Mouse (Mus musculus): Measurements from ENCODE around the gene Hist1h3a.
"Not testable (repeated sequence)": the region's sequence is repeated elsewhere in the genome, so short reads cannot be mapped to it uniquely, and the experiment has no call there.

Gene Hist1h3a

DNA sequence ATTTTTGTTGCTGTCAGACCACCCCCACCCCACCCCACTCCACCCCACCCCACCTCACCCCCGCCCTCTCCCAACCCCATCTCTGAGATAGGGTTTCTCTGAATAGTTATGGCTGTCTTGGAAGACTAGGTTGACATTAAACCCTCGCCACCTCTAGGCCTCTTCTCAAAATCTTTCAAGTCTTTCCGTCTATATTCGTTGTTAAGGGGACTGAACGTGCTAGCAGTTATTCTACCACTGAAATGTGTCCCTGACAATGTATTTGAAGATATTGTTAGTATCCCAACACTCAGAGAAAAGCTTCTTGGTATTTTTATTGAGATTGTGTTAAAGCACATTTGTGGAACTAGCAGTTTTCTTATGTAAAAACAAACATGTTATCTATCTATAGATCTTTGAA, 21.3 kb downstream of the Hist1h3a start:
- DNase-seq (ENCODE audit: low spot score): no peak

DNA sequence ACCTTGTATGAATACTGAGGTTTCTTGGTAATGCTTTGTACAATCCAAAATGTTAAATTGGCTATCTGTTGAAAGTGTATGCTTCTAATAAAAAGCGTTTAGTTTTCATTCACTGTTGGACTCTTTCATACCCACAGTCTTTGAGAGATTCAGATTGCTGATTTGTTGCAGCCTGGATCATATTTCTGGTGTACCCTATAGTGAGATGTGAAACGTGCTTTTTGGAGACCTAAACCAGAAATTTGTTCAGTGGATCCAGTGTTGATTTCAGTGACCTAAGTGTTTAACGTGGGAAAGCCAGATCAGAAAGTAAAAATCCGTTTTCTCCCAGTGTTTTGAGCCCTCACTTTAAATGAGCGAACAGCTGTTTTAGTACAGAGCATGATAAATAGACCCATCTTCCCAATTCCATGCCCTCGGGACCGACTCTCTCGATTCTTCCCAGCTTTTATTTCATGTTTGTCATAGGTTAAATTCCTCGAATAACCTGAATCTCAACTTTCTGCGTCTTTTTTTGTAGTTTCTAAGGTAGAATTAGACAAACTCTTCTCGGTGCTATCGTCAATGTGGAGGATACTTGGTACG, 21.8 kb downstream of the Hist1h3a start:
- no peak for DNase-seq (ENCODE audit: low spot score)

DNA sequence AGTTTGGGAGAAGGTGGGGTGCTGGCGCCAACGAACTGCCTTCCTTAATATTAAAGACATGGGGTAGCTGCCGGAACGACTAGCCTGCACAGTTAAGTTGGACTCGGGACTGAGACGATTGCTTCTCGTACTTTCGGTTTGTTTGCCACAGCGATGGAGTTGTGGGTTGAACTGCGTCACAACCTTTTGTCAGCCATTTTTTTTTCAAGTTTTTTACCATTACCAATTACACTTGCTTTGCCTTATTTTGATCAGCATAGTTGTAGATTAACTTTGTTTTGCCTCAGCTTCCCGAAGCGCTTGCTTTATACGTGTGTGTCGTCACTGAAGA, 22.3 kb downstream of the Hist1h3a start:
- no peak for DNase-seq (ENCODE audit: low spot score)

DNA sequence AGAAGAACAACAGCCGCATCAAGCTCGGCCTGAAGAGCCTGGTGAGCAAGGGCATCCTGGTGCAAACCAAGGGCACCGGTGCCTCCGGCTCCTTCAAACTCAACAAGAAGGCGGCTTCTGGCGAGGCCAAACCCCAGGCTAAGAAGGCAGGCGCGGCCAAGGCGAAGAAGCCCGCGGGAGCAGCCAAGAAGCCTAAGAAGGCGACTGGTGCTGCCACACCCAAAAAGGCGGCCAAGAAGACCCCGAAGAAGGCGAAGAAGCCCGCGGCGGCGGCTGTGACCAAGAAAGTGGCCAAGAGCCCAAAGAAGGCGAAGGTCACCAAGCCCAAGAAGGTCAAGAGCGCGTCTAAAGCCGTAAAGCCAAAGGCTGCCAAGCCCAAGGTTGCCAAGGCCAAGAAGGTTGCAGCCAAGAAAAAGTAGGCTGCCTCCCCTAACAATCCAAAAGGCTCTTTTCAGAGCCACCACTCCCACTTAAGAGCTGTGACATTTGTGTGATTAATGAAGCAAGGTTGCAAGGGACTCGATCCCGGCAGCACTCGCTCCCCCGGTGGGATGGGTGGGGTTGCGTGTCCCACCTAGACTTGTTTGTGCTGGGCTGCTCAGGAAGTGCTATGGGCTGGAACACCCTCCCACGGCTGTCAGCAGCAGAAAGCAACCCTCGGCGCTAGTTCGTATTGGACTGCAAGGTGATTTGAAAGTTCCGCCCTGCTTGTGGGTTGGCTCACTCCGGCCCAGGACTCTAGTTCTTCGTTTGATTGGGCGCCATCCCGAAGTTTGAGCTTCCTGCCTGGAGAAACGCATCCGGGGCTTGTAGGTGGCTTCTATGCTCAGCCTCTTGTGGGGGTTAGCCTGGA, 22.9 kb downstream of the Hist1h3a start:
- DNase-seq (ENCODE audit: low spot score): peak; percentile 55

DNA sequence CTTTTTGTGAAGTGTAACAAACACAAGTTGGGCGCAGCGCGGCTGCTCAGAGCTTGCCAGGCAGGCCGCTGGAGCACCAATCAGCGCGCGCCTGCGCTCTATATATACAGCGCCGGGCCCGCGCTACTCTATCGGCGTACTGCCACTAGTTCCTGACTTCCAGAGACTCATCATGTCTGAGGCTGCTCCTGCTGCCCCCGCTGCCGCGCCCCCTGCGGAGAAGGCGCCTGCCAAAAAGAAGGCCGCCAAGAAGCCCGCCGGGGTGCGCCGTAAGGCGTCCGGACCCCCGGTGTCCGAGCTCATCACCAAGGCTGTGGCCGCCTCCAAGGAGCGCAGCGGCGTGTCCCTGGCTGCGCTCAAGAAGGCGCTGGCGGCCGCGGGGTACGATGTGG, 23.5 kb downstream of the Hist1h3a start, which contains the start of gene Hist1h1c:
Hist1h1c (plus strand) TSS at position 132 of the 392 bp plus-strand sequence.
- DNase-seq (ENCODE audit: low spot score): peak; percentile 49

DNA sequence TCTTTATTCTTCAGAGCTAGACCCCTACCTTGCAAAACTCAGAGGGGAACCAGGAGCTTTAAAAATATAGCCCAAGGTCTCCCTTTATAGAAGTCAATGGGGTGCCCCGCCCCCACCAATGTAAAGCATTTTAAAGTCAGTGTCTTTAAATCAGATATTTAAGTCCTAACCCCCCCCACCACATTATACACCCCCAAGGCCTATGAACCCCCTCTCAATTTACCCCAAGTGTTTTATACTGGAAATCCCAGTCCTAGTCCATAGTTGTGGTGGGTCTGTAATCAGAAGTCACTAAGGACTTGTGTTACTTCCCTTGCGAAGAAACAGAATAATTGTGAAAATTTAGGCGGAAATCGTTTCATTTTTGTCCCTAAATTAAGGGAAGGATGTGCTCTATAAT, 24.1 kb downstream of the Hist1h3a start:
- no peak for DNase-seq (ENCODE audit: low spot score)

DNA sequence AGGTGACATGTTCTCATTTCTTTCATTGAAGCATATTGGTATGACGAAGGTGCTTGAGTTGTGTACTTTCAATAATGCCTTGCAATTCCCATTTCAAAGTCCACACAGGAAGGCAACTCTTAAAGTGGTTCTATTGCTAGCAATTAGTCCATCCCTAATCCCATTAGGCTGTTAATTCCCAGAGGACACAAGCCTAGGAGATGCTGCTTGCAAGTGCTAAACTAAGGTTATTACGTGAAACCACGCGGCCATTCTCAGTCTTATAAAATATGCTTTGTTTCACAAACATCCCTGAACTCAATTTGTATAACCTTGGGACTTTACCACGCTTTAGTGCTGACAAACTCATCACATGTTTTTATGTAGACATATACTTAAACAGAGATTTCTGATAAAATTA, 25.1 kb downstream of the Hist1h3a start:
- no peak for DNase-seq (ENCODE audit: low spot score)

DNA sequence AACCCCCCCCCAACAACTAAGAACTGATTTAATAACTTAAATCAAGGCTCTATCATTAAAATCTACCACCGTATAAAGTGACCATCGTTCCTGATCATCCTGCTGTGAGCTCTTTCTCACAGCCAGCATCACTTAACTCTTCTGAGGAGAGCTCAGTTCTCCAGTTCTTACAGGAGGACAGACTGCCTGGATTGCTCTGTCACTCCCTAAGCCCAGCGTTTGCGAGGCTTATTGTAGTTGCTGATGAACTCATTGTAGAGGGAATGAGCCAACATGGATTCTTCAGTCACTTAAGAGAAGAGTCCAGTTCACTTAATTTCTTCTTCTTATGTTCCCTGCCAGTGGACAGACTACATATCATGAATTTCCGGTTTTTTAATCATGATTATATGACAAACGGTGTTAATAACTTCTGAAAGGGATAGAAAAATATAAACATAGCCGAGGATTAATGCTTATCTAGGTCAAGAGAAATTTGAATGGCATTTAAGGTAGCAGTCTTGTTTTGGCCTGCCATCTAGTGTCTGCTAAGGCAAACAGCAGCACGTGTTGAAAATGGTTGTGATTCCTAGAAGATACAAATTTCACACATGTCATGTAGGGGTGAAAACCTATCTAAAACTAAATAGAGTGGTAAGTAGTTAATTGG, 29.9 kb downstream of the Hist1h3a start:
- no peak for DNase-seq (ENCODE audit: low spot score)

DNA sequence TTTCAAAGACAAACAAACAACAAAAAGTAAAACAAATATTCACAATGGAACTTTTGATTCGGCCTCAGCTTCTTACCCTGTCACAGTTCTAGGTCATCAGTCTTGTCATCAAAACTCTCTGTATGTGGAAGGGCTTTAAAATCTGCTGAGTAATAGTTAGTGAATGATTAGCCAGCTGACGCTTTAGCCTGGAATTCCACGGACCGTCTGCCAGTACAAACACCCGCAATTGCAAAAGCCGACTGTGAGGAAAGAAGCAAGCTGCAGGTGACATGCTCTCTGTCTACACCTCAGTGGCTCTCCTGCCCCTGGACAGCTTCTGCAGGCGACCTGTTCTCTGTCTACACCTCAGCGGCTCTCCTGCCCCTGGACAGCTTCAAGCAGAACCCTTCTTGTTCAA, 31.7 kb downstream of the Hist1h3a start:
- no peak for DNase-seq (ENCODE audit: low spot score)

DNA sequence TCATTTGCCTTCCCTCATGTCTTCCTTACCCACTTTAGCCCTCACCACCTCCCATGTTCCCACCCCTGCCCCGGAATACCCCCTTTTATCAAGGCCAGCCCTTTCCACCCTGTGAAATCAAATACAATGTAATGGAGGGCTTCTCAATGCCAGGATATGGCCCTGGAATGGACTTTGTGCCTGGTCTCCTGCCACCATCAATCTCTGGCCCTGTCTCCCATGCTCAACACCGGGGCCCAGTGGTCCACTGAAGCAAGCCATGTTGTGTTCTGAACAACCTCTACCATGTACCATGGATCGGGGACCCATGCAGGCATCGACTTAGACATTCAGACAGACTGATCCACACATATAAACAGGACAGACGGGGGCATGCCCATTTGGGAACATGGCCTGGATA, 32.5 kb downstream of the Hist1h3a start:
- no peak for DNase-seq (ENCODE audit: low spot score)

DNA sequence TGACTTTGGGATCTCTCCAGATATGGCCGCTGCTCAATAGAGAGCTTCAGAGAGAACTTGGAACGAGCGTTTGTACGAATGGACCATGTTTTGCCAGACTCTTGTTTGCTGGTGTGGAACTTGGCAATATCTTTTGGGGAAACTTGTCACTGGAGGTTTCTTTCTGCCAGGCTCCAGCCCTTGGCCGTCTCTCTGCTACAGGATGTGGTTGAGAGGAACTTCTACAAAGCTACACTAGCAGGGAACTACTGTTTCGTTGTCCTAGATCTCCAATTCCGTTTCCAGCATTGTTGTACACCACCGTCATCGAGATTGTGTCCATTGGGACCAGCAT, 33.0 kb downstream of the Hist1h3a start:
- no peak for DNase-seq (ENCODE audit: low spot score)

DNA sequence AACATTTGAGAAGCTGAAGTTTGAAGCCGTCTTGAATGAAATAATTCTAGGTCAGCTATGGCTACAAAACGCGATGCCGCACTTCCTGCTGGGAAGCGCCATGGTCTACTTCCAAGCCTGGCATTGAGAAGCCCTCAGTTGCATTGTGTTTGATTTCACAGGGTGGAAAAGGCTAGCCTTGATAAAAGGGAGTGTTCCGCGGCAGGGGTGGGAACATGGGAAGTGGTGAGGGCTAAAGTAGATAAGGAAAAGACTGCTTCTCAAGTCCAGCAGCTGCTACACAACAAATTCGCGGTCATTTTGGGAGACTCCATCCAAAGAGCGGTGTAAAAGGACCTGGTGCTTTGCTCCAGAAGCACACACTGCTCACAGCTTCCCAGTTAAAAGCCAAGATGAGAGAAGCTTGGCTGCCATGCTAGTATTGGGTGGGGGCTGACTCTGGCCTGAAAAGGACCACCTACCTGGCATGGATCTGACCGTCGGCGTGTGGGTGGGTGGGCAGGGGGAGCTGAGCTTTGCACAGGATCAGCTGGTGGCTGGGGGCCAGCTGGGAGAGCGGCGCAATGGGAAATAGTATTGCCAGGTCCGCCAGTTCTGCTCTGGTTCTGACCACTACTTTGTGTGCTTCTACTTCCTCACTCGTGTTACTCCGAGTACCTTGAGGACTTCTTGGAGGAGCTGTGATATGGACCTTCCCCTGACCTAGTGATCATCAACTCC, 33.6 kb downstream of the Hist1h3a start:
- DNase-seq (ENCODE audit: low spot score): no peak

DNA sequence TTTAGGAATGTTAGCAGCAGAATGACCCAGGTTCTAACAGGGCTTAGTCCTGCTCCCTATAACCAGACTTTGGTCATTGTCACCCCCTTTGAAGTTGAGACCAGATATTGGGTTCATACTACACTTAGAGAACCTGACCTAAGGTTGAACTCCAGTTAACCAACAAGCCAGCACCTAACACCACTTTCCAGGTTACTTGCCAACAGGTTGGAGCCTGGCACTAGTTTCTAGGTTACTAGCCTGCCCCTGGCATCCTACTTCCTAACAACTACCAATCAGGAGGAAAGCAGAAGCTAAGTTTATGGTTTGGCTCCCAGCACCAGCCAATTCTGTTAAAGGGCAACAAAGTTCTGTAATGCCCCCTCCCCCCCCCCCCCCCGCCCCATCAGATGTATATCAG, 37.0 kb downstream of the Hist1h3a start:
- DNase-seq (ENCODE audit: low spot score): no peak

DNA sequence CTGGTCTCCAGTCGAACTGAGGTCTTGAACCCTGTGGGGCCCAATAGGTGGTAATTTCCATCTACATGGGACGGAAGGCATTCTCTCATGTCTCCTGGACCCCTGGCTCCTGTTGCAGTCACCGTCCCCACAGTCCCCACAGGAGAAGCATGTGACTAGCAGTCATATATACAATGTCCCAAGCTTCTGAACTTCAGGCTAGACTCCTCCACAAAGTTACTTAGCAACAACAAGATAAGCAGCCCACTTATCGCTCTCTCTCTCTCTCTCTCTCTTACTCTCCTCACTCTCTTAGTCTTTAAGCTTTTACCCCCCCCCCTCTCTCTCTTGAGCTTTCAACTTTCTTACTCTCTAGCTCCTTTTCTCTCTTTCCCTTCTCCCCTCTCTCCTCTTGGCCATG, 37.9 kb downstream of the Hist1h3a start:
- no peak for DNase-seq (ENCODE audit: low spot score)

DNA sequence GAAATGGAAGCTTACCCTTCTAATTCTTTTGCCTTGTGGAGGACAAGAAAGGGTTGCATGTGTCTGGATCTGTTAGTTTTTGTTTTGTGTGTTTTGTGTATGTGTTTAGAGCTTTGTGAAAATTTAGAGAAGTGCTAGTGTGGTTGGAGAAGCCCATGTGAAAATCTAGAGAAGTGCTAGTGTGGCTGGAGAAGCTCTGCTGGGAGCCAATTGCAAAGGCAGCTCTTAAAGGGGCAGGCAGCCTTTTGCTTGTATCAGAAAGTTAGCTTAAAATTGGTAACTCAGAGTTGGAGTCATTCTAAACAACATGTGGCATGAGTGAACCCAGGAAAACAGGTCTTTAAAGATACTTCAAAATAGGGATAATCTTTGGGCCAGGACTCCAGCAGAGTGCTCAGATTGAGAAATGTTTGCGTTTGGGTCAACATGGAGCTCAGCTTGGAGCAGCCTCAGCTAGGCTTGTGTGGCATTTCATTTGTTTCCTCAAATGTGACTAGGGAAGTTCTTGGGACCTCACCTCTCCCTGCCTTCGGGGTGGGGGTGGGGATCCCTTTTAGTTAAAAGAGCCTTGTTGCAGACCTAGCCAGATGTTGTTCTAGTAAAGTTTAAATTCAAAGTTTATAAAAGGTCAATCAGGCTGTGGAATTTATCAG, 44.5 kb downstream of the Hist1h3a start:
- not testable (repeated sequence) for DNase-seq (ENCODE audit: low spot score)

DNA sequence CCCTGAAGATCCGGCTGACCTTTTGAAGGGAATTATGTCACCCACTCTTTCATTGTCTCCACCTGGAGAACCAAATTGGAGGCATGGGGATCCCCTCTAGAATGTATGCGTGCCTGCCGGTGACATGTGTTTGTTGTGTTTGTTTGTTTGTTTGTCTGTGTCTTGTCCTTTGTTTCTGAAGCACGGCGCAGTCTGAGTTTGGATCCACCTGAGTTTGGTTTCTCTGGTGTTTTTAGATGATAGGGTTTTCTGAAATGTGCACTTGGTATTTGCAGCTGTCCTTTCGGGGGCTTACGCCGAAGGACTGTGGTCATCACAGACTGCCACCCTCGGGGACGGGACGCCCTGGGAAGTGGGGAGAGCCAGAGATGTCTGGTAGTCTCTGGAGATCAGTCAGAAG, 45.0 kb downstream of the Hist1h3a start:
- DNase-seq (ENCODE audit: low spot score): no peak

DNA sequence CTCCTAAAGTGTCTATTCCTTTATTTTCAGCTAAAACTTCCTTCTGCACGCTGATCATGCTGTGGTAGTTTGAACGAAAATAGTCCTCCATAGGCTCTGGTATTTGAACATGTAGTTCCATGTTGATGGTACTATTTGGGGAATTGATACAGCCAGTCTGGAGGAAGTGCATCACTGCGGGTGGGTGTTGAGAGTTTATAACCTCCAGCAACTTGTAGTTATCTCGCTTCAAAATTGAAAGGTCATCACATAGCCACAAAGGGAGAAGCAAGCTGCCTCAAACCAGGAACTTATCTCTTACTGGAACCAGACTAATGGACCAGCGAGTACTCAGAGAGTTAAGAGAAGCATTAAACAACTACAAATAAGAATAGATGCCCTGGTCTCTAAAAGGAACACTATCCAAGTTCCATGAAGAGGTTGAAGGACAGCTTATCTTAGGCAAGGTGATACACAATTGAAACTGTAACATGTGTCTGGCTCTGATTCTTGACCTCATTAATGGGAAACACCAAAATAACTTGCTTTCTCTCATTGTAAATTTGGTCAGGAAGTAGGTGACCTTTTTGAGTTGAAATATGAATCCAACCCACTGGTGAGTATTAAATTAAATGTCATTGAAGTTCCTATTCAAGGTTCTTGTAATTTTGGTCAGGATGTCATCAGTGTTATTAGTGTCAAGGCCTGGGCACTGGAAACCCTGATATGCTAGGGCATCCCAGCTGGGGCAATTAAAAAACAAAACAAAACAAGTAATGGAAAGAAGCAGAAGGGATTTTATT, 45.7 kb downstream of the Hist1h3a start:
- no peak for DNase-seq (ENCODE audit: low spot score)
